Mouse (Mus musculus) embryonic fibroblast, embryonic 13.5 days (primary cell): ENCODE measurements around the gene Zc3h4.

ENCODE experiments used
- CTCF ChIP-seq: IDR thresholded peaks from 2 replicates; pipeline ENCODE4 v1.5.1; 2011; ENCODE audit warnings: mild to moderate bottlenecking, control low read depth, low read length, moderate library complexity, borderline replicate concordance; ENCODE audit not compliant: insufficient read depth
- POLR2A ChIP-seq: IDR thresholded peaks from 2 replicates; pipeline ENCODE4 v1.6.1; 2011; ENCODE audit warnings: low read depth, mild to moderate bottlenecking, control low read depth, low read length, moderate library complexity

GRCm38 (mm10) chr7:16401991-16402431 is 1.3 kb downstream of the Zc3h4 start:
- TF ChIP-seq CTCF (no peak), POLR2A (peak; percentile 51)
